Mouse (Mus musculus): ENCODE results near the gene Aqp1. TPM values are rescaled to one million over a fixed set of nuclear protein-coding genes. Genes with fewer than 3 reads are reported as not detected.

Gene Aqp1
- polyA plus RNA-seq, 1 experiment from 2014 or later: 21.8 TPM

DNA sequence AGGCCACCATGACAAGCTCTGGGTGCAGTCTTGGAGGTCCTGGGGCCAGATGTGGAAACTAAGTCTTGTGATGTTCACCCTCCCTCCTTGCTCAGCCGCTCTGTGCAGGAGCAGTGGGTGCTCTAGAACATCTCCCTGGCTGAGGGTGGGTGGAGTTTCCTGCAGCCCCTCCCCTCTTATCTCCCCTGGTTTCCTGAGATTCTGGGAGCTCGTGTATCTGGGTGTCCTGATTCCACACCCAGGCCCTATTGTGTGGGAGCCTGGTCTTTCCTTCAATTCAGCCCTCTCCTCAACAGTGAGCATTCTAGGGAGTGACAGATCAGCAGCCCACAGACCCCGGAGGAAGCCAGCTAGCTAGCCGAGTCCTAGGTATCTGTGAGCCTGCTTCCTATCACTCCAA lies 9.9 kb upstream of the Aqp1 start:
- Histone ChIP-seq H3K4me2 (ENCODE audit: low read depth, low read length) (no peak overlapping the region), H3K9ac (ENCODE audit: low read depth, low read length) (no peak overlapping the region), H3K4me1 (ENCODE audit: control insufficient read depth, insufficient read depth, low read length) (peaks cover 39% of the 10 kb centered on the region), H3K27me3 (replicated peaks; ENCODE audit: control insufficient read depth, insufficient read depth, low read length) (no peaks in the 10 kb centered on the region), H3K9me3 (ENCODE audit: control insufficient read depth, low read length) (no peaks in the 10 kb centered on the region), H3K27ac (ENCODE audit: low read length) (no peak overlapping the region), H3K36me3 (ENCODE audit: control insufficient read depth, insufficient read depth, low read length) (no peaks in the 10 kb centered on the region), H3K4me3 (ENCODE audit: low read length) (no peak overlapping the region)
- ATAC-seq: no peak
- WGBS: 71% methylated on average over 4 of the region's 4 CpGs

DNA sequence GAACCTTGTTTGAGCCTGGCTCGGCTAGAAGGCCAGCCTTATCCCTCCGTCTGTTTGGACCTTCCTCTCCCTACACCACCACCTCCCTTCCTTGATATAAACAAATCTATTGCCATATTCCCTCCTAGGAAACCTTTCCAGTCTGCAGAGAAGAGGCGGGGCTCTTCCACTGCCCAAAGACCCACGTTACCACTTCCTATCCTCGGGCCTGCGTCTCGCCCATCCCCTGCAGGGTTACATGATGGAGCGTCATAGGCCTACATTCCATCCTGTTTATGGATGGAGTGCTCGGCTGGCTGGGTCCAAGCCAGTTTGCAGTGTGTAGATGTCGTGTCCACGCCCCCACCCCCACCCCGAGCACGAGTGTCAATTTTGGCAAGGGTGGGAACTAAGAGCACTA lies 8.9 kb upstream of the Aqp1 start:
- H3K4me3 ChIP-seq (ENCODE audit: low read length): no peak overlapping the region
- no peak overlapping the region for H3K27ac ChIP-seq (ENCODE audit: low read length)
- no peak overlapping the region for H3K9ac ChIP-seq (ENCODE audit: low read depth, low read length)
- H3K27me3 ChIP-seq (replicated peaks; ENCODE audit: control insufficient read depth, insufficient read depth, low read length): no peaks in the 10 kb centered on the region
- peaks cover 47% of the 10 kb centered on the region for H3K4me1 ChIP-seq (ENCODE audit: control insufficient read depth, insufficient read depth, low read length)
- 66% methylated on average over 13 of the region's 13 CpGs for WGBS
- H3K9me3 ChIP-seq (ENCODE audit: control insufficient read depth, low read length): no peaks in the 10 kb centered on the region
- H3K36me3 ChIP-seq (ENCODE audit: control insufficient read depth, insufficient read depth, low read length): no peaks in the 10 kb centered on the region
- no peak overlapping the region for H3K4me2 ChIP-seq (ENCODE audit: low read depth, low read length)
- no peak for ATAC-seq

DNA sequence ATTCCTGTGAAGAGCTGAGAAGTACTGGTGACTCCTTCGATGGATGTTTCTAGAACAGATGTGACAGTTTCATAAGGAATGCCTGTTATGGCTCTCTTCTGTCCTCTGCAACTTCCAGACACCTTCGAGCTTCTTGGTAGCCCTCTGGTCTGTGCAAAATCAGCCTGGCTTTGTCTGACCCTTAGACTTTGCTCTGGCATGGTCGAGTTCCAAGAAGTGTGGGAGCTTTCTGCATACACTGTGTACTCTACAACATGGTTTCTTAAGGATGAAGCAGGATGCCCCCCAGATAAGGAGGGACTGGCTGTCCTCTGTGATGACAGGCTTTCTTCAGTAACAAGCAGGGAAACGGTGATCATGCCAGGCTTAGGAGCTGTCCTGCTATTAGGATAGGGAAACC lies 8.1 kb upstream of the Aqp1 start:
- 58% methylated on average over 4 of the region's 4 CpGs for WGBS
- Histone ChIP-seq H3K4me1 (ENCODE audit: control insufficient read depth, insufficient read depth, low read length) (peaks cover 41% of the 10 kb centered on the region), H3K36me3 (ENCODE audit: control insufficient read depth, insufficient read depth, low read length) (no peaks in the 10 kb centered on the region), H3K4me3 (ENCODE audit: low read length) (no peak overlapping the region), H3K9ac (ENCODE audit: low read depth, low read length) (no peak overlapping the region), H3K27me3 (replicated peaks; ENCODE audit: control insufficient read depth, insufficient read depth, low read length) (no peaks in the 10 kb centered on the region), H3K27ac (ENCODE audit: low read length) (no peak overlapping the region), H3K9me3 (ENCODE audit: control insufficient read depth, low read length) (no peaks in the 10 kb centered on the region), H3K4me2 (ENCODE audit: low read depth, low read length) (no peak overlapping the region)
- no peak for ATAC-seq

DNA sequence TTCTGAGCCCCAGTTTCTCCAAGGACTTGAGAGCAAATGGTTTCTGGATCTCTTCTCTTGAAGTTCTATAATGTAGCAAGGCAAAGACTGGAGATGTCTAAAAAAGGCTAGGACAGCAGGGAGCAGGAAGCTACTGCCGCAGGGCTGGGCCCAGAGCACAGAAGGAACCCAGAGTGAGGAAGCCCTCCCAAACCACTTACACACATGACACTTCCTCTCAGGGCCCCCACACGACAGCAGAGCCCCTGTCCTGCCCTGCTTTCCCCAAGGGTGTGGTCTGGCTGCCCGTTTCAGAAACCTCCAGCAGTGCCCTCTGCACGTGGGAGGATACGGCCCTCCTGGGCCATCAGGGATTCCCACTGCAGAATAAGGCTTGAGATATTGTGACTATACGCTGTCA lies 4.9 kb upstream of the Aqp1 start:
- no peak for ATAC-seq
- Histone ChIP-seq H3K27me3 (replicated peaks; ENCODE audit: control insufficient read depth, insufficient read depth, low read length) (no peaks in the 10 kb centered on the region), H3K4me1 (ENCODE audit: control insufficient read depth, insufficient read depth, low read length) (peaks cover 38% of the 10 kb centered on the region), H3K4me2 (ENCODE audit: low read depth, low read length) (no peak overlapping the region), H3K36me3 (ENCODE audit: control insufficient read depth, insufficient read depth, low read length) (no peaks in the 10 kb centered on the region), H3K9ac (ENCODE audit: low read depth, low read length) (peak overlapping the region; percentile 14; the same call in 1 of the 2 replicates), H3K27ac (ENCODE audit: low read length) (no peak overlapping the region), H3K4me3 (ENCODE audit: low read length) (no peak overlapping the region), H3K9me3 (ENCODE audit: control insufficient read depth, low read length) (no peaks in the 10 kb centered on the region)
- 58% methylated on average over 6 of the region's 6 CpGs for WGBS

DNA sequence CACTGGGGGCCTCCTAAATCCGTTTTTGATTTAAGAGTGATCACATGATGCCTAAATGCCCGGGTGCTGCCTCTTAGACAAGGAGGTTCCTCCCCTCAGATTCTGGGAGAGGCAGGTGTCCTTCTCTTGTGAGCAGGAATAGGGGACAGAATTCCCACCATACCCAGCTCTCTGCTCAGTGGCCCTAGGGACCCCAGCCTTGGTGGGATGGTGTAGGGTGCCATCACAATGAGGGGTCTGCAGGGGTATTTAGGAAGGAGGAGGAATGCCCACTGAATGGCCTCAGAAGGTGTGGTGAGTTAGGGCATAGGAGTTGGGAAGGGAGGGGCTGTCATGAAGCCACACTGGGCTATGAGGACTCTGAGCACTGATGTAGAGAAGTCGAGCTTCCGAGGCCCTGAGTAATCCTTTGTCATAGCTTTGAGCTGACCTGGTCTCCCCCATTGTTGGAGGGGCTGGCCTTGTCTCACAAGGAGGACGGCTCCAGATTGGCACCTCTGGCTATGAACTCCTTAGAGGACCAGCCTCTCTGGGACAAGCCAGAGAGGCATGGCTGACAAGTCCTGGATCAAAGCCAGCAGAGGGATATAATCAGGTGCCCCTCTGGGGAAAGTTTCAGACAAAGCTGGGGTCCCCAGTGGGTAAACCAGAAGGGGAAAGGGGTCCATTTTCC lies 4.0 kb upstream of the Aqp1 start:
- no peaks in the 10 kb centered on the region for H3K27me3 ChIP-seq (replicated peaks; ENCODE audit: control insufficient read depth, insufficient read depth, low read length)
- no peaks in the 10 kb centered on the region for H3K36me3 ChIP-seq (ENCODE audit: control insufficient read depth, insufficient read depth, low read length)
- H3K4me1 ChIP-seq (ENCODE audit: control insufficient read depth, insufficient read depth, low read length): peaks cover 38% of the 10 kb centered on the region
- H3K4me2 ChIP-seq (ENCODE audit: low read depth, low read length): no peak overlapping the region
- WGBS: 59% methylated on average over 5 of the region's 5 CpGs
- H3K27ac ChIP-seq (ENCODE audit: low read length): no peak overlapping the region
- H3K9me3 ChIP-seq (ENCODE audit: control insufficient read depth, low read length): no peaks in the 10 kb centered on the region
- H3K9ac ChIP-seq (ENCODE audit: low read depth, low read length): no peak overlapping the region
- no peak for ATAC-seq
- no peak overlapping the region for H3K4me3 ChIP-seq (ENCODE audit: low read length)

DNA sequence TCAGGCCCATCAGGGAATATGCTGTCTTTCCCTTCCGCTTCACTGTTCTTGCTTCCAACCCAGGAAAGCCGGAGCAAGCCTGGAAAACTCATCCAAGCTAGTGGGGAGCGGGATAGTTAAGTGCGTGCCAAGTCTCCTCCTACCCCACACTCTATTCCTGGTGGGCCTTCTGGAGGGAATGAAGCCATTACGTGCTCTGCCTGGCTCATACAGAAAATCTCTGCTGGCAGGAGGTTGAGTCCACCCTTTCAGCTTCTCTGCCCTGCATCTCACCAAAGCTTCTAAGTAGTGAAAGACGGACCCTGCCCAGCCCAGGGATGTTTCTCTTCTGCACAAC lies 3.5 kb upstream of the Aqp1 start:
- 76% methylated on average over 6 of the region's 6 CpGs for WGBS
- Histone ChIP-seq H3K9me3 (ENCODE audit: control insufficient read depth, low read length) (no peaks in the 10 kb centered on the region), H3K36me3 (ENCODE audit: control insufficient read depth, insufficient read depth, low read length) (no peaks in the 10 kb centered on the region)

DNA sequence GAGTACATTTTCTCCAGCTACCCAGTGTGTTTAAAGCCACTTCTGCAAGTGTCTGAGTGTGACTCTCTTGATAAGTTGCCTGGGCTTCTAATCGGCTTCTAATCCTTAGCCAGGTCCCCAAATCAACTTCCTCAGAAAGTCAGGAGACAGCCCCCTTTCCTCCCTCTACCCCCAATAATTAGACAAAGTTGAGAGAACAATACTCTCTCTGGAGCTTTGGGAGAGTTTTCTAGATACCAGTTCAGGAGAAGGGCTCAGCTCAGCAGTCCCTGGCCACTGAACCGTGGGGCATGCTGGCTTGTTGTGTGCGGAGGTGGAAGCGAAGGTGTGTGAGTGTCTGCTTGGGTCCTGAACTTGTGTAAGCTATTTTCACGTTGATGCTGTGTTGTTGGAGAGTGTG lies 1.0 kb downstream of the Aqp1 start:
- no peak for ATAC-seq
- peaks cover 44% of the 10 kb centered on the region for H3K4me1 ChIP-seq (ENCODE audit: control insufficient read depth, insufficient read depth, low read length)
- H3K27ac ChIP-seq (ENCODE audit: low read length): no peak overlapping the region
- 82% methylated on average over 5 of the region's 5 CpGs for WGBS
- no peaks in the 10 kb centered on the region for H3K9me3 ChIP-seq (ENCODE audit: control insufficient read depth, low read length)
- no peaks in the 10 kb centered on the region for H3K36me3 ChIP-seq (ENCODE audit: control insufficient read depth, insufficient read depth, low read length)
- no peaks in the 10 kb centered on the region for H3K27me3 ChIP-seq (replicated peaks; ENCODE audit: control insufficient read depth, insufficient read depth, low read length)
- no peak overlapping the region for H3K4me3 ChIP-seq (ENCODE audit: low read length)
- H3K9ac ChIP-seq (ENCODE audit: low read depth, low read length): no peak overlapping the region
- no peak overlapping the region for H3K4me2 ChIP-seq (ENCODE audit: low read depth, low read length)

More for the DNA sequence above, 3.5 kb upstream of the Aqp1 start:
- Histone ChIP-seq H3K4me2 (ENCODE audit: low read depth, low read length) (no peak overlapping the region), H3K27me3 (replicated peaks; ENCODE audit: control insufficient read depth, insufficient read depth, low read length) (no peaks in the 10 kb centered on the region), H3K4me3 (ENCODE audit: low read length) (no peak overlapping the region), H3K4me1 (ENCODE audit: control insufficient read depth, insufficient read depth, low read length) (peaks cover 33% of the 10 kb centered on the region), H3K27ac (ENCODE audit: low read length) (no peak overlapping the region), H3K9ac (ENCODE audit: low read depth, low read length) (no peak overlapping the region)
- ATAC-seq: no peak

DNA sequence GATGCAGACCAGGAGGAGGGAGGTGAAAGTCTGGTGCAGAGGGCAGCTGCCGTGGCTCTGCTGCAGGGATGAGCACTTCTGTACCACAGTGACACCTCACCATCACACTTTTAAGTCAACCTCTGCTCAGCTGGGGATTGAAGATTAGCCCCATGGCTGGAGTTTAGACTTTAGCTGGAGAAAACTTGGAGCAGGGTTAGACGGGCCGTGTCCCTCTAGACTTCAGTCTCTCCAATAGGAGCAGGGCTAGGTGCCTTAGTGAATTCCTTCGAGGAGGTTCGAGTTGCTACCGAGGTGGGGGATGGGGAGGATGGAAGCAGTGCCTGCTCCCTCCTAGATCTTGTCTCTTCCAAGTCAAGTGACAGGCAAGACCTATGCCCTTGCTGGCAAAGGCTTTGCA lies 1.8 kb downstream of the Aqp1 start:
- no peak overlapping the region for H3K27ac ChIP-seq (ENCODE audit: low read length)
- H3K4me1 ChIP-seq (ENCODE audit: control insufficient read depth, insufficient read depth, low read length): peaks cover 46% of the 10 kb centered on the region
- H3K4me2 ChIP-seq (ENCODE audit: low read depth, low read length): no peak overlapping the region
- 49% methylated on average over 6 of the region's 6 CpGs for WGBS
- no peak overlapping the region for H3K4me3 ChIP-seq (ENCODE audit: low read length)
- H3K9ac ChIP-seq (ENCODE audit: low read depth, low read length): no peak overlapping the region
- no peaks in the 10 kb centered on the region for H3K9me3 ChIP-seq (ENCODE audit: control insufficient read depth, low read length)
- ATAC-seq: no peak
- no peaks in the 10 kb centered on the region for H3K36me3 ChIP-seq (ENCODE audit: control insufficient read depth, insufficient read depth, low read length)
- H3K27me3 ChIP-seq (replicated peaks; ENCODE audit: control insufficient read depth, insufficient read depth, low read length): no peaks in the 10 kb centered on the region

DNA sequence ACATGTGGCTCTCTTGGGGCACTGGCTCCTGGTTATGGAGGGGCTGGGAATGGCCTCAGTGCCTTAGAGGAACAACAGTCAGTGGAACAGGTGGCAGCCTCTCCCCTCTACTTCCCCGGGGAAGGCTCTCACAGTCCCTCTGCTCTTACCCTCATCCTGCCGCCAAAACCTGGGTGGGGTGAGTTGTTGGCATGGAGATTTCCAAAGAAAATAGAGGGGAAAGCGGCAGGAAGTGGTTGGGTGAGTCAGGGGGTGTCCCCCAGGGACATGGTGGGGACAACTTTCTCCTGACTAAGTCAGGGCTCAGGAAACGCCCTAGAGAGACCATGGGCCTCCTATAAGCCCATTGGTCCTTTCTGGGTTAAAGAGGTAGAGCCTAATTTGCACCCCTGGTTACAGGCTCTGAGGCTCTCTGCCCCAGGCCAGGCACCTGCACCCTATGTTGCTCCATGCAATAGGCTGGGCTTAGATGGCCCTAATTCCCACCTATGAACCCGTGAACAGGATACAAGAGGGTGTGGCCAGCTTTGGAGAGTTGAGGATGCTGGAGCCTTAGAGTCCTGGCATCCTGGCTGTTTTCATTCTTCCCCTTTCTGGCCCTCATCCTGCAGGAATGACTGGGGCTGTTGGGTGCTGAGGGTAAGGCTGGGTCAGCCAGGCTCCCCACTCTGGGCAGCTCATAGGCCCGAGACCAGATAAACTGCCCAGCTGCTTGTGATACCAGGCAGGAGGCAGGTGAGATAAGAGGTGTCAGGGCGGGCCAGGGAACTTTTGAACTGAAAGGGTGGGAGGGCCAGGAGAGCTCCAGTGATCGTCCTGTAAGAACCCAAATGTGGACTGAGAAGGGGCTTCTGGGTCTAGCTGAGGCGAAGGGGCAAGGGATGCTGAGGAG lies 2.9 kb downstream of the Aqp1 start:
- no peak overlapping the region for H3K27ac ChIP-seq (ENCODE audit: low read length)

More for the DNA sequence above, 2.9 kb downstream of the Aqp1 start:
- H3K4me2 ChIP-seq (ENCODE audit: low read depth, low read length): no peak overlapping the region
- H3K4me3 ChIP-seq (ENCODE audit: low read length): no peak overlapping the region
- H3K9ac ChIP-seq (ENCODE audit: low read depth, low read length): no peak overlapping the region
- ATAC-seq: 0 out of 2 replicates have a peak, but pooled peaks have one; percentile 4
- H3K4me1 ChIP-seq (ENCODE audit: control insufficient read depth, insufficient read depth, low read length): peaks cover 46% of the 10 kb centered on the region
- WGBS: 64% methylated on average over 9 of the region's 9 CpGs
- no peaks in the 10 kb centered on the region for H3K27me3 ChIP-seq (replicated peaks; ENCODE audit: control insufficient read depth, insufficient read depth, low read length)
- H3K9me3 ChIP-seq (ENCODE audit: control insufficient read depth, low read length): no peaks in the 10 kb centered on the region
- no peaks in the 10 kb centered on the region for H3K36me3 ChIP-seq (ENCODE audit: control insufficient read depth, insufficient read depth, low read length)

All from intestine, embryonic 16.5 days (tissue).